ENCODE assay signal across 13 mouse cellular contexts in the genomic region with DNA sequence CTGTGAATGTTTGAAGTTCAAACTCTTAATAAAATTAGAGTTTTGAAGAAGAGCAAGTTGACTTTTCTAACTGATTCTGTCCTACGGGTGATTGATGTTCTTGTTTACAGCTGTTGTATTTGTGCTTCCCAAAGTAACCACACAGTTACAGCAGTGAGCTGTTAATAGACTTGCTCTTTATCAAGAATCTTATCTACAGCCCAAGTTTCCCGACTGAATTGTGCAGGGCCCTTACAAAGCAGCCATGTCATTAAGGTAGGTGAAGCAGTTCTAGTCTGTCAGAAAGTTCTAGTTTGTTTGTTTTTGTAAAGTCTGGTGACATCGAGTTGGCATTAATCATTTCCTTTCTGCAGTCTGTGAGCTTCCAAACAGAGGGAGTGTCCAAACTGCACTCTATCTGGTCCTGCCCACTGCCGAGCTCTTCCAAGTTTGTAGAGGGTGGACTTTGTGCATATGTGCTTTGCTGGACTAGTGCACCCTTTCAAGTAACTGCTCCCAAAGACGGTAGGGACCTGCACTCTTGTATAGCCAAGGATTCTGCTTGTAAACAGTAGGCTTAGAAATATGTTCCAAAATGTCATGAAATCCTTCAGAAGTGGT.
DNase-seq lines count a peak whose midpoint lies in the region; ATAC-seq lines count a peak whose summit lies in the region.
"Had no signal": no experiment of that assay in that cellular context is flagged by ENCODE, and none has a peak within 500 bp of the region (broad histone marks: within the 10 kb centered on the region; RNA-seq: fewer than 3 reads in every experiment).

No protein-coding gene starts in this region.

- H3K4me2 ChIP-seq in liver, embryonic 12.5 days: no peak overlapping the region
- no peak overlapping the region for H3K4me2 ChIP-seq in midbrain, embryonic 14.5 days (ENCODE audit: low read length)
- H3K4me2 ChIP-seq: limb, embryonic 13.5 days; midbrain, embryonic 12.5 days; neural tube, embryonic 12.5 days had no signal

- no peaks in the 10 kb centered on the region for H3K4me1 ChIP-seq in liver, embryonic 12.5 days
- H3K4me1 ChIP-seq in midbrain, embryonic 14.5 days (ENCODE audit: control insufficient read depth, insufficient read depth, low read length): no peaks in the 10 kb centered on the region
- H3K4me1 ChIP-seq: limb, embryonic 13.5 days; midbrain, embryonic 12.5 days; neural tube, embryonic 12.5 days had no signal

- H3K27ac ChIP-seq in liver, embryonic 12.5 days: 0 out of 2 replicates have a peak overlapping the region, but pooled peaks have one; percentile 2
- no peak overlapping the region for H3K27ac ChIP-seq in midbrain, embryonic 14.5 days (replicated peaks; ENCODE audit: low read depth, low read length)
- H3K27ac ChIP-seq: limb, embryonic 13.5 days; midbrain, embryonic 12.5 days; neural tube, embryonic 12.5 days had no signal

- H3K9me3 ChIP-seq in liver, embryonic 12.5 days (replicated peaks): no peaks in the 10 kb centered on the region
- no peaks in the 10 kb centered on the region for H3K9me3 ChIP-seq in midbrain, embryonic 14.5 days (ENCODE audit: control insufficient read depth, low read length)
- H3K9me3 ChIP-seq: limb, embryonic 13.5 days; midbrain, embryonic 12.5 days; neural tube, embryonic 12.5 days had no signal

- WGBS in liver, embryonic 12.5 days (ENCODE audit: insufficient replicate concordance): 23% methylated on average over 5 of the region's 5 CpGs
- WGBS in midbrain, embryonic 14.5 days: 85% methylated on average over 5 of the region's 5 CpGs

- H3K27me3 ChIP-seq in liver, embryonic 12.5 days (replicated peaks): no peaks in the 10 kb centered on the region
- H3K27me3 ChIP-seq in midbrain, embryonic 14.5 days (ENCODE audit: control insufficient read depth, insufficient read depth, low read length): no peaks in the 10 kb centered on the region
- H3K27me3 ChIP-seq: limb, embryonic 13.5 days; midbrain, embryonic 12.5 days; neural tube, embryonic 12.5 days had no signal

- ATAC-seq in liver, embryonic 12.5 days: peak; percentile 59; the same call in 1 of the 2 replicates
- no peak for ATAC-seq in inflammation-experienced regulatory T-cells, adult 6 months
- no peak for ATAC-seq in midbrain, embryonic 14.5 days (ENCODE audit: low FRiP score, low TSS enrichment)

- DNase-seq in adrenal gland, postnatal 14 days: peak; percentile 16
- no peak for DNase-seq in adrenal gland, postnatal 4 days (ENCODE audit: low spot score in 2 of 2)
- DNase-seq in lung, postnatal 10 days: peak; percentile 7
- DNase-seq in lung, postnatal 14 days: no peak
- DNase-seq in midbrain, embryonic 14.5 days: no peak
- no peak for DNase-seq in urinary bladder, postnatal 14 days (ENCODE audit: low spot score)
- DNase-seq: cerebellum, adult 18-20 months; gastrocnemius, postnatal 14 days had no signal

- no peak overlapping the region for H3K9ac ChIP-seq in liver, embryonic 12.5 days
- H3K9ac ChIP-seq in midbrain, embryonic 14.5 days (replicated peaks; ENCODE audit: low read length): no peak overlapping the region
- H3K9ac ChIP-seq: limb, embryonic 13.5 days; midbrain, embryonic 12.5 days; neural tube, embryonic 12.5 days had no signal

- H3K4me3 ChIP-seq in liver, embryonic 12.5 days: no peak overlapping the region
- no peak overlapping the region for H3K4me3 ChIP-seq in midbrain, embryonic 14.5 days (replicated peaks; ENCODE audit: low read depth, low read length)
- H3K4me3 ChIP-seq: limb, embryonic 13.5 days; midbrain, embryonic 12.5 days; neural tube, embryonic 12.5 days had no signal

- H3K36me3 ChIP-seq in liver, embryonic 12.5 days: no peaks in the 10 kb centered on the region
- no peaks in the 10 kb centered on the region for H3K36me3 ChIP-seq in midbrain, embryonic 14.5 days (ENCODE audit: control insufficient read depth, insufficient read depth, low read length)
- H3K36me3 ChIP-seq: limb, embryonic 13.5 days; midbrain, embryonic 12.5 days; neural tube, embryonic 12.5 days had no signal

Comparison
In these comparisons a context has a peak if more than half of its experiments do, and no peak if none do; other contexts are left out.
1. DNase-seq: peak in adrenal gland, postnatal 14 days (single experiment) and lung, postnatal 10 days (single experiment); none in adrenal gland, postnatal 4 days (0 of 2), lung, postnatal 14 days (single experiment), midbrain, embryonic 14.5 days (single experiment) and urinary bladder, postnatal 14 days (single experiment).